Mouse (Mus musculus): ENCODE measurements at regions not wholly inside any gene's neighbourhood (a gene's known extent, or its start where the extent isn't known, plus 50 kb on each side); places are given as distances from the start of the nearest gene placed in this dataset.

GRCm38 (mm10) chr4:135025802-135026201 is 94.7 kb upstream of the Runx3 start:
- TF ChIP-seq POLR2A (IDR thresholded peaks at IDR 0.05; ENCODE audit: extremely low read depth, insufficient read depth, low read length): no peak
- no peak for TF ChIP-seq CTCF (IDR thresholded peaks at IDR 0.05; ENCODE audit: extremely low read depth, insufficient read depth, low read length)
